Mouse (Mus musculus) erythroblast, embryonic 14.5 days (primary cell): ENCODE measurements around the gene Astn2.

ENCODE experiments used
- GATA1 ChIP-seq: IDR thresholded peaks from 2 replicates; pipeline ENCODE4 v1.6.1; 2012; ENCODE audit warnings: low read length, inconsistent platforms, mixed read lengths
- TAL1 ChIP-seq: IDR thresholded peaks from 3 replicates; pipeline ENCODE4 v1.6.1; 2012; ENCODE audit warnings: low read length, inconsistent platforms, mixed read lengths

- TF ChIP-seq GATA1 = no peak
- no peak for TF ChIP-seq TAL1
Observed at GRCm38 (mm10) chr4:66365500-66365899, 38.9 kb downstream of the Astn2 start.
